Mouse (Mus musculus) hindbrain, postnatal 0 days (tissue): ENCODE data around the gene Gng7. TPM values are rescaled to one million over a fixed set of nuclear protein-coding genes. Genes with fewer than 3 reads are reported as not detected.

Experiments
- ATAC-seq: fragments of 200-750 bp; cut with Nextera tagmentation; 2 replicates; pipeline ENCODE4 v1.8.0; 2017; ENCODE audit warnings: mild to moderate bottlenecking, moderate TSS enrichment, moderate library complexity
- DNase-seq: peaks from one replicate; pipeline ENCODE4 v3.0.0-alpha.2; 2015; ENCODE audit warnings: low spot score
- H3K27ac ChIP-seq: fragments of 300-500 bp; sonication (generic); 2 replicates; pipeline ENCODE4 v1.5.1; 2014; ENCODE audit warnings: mild to moderate bottlenecking
- H3K27me3 ChIP-seq: fragments of 300-500 bp; sonication (generic); 2 replicates; pipeline ENCODE4 v1.6.1; 2014; ENCODE audit warnings: low read length, mixed read lengths; ENCODE audit not compliant: insufficient read depth
- H3K36me3 ChIP-seq: fragments of 300-500 bp; sonication (generic); 2 replicates; pipeline ENCODE4 v1.6.1; 2014; ENCODE audit warnings: low read length, mixed read lengths; ENCODE audit not compliant: insufficient read depth
- H3K4me1 ChIP-seq: fragments of 300-500 bp; sonication (generic); 2 replicates; pipeline ENCODE4 v1.6.1; 2014; ENCODE audit warnings: antibody characterized with exemption, low read length, mixed read lengths; ENCODE audit not compliant: insufficient read depth
- H3K4me2 ChIP-seq: fragments of 300-500 bp; sonication (generic); 2 replicates; pipeline ENCODE4 v1.6.1; 2014; ENCODE audit warnings: low read depth, mild to moderate bottlenecking, low read length, moderate library complexity, mixed read lengths
- H3K4me3 ChIP-seq: fragments of 300-500 bp; sonication (generic); 2 replicates; pipeline ENCODE4 v1.5.1; 2014; ENCODE audit warnings: low read length
- H3K9ac ChIP-seq: fragments of 300-500 bp; sonication (generic); replicated peaks from 2 replicates; pipeline ENCODE4 v1.6.1; 2014; ENCODE audit warnings: mild to moderate bottlenecking, low read length, moderate library complexity, mixed read lengths
- H3K9me3 ChIP-seq: fragments of 300-500 bp; sonication (generic); 2 replicates; pipeline ENCODE4 v1.6.1; 2016; ENCODE audit warnings: low read length, mixed read lengths
- CTCF ChIP-seq: IDR thresholded peaks from 2 replicates; pipeline ENCODE4 v1.5.1; 2016; ENCODE audit warnings: antibody characterized with exemption, control low read depth, low read depth
- WGBS: fragments of 180-500 bp; shearing (Covaris S2); extraction: QIAGEN DNeasy Blood & Tissue Kit; methylation state at CpG from one replicate; pipeline ENCODE4 v1.1.7; 2014; 5-methylcytosine and 5-hydroxymethylcytosine counted together
- polyA plus RNA-seq: library from polyadenylated mRNA; unstranded; fragments of >200 nt; fragmentation: Nextera tagmentation; extraction: Ambion mirVana; gene quantifications from 2 replicates; pipeline ENCODE4 v1.2.1, GENCODE M21; 2015
- total RNA-seq: library from RNA; depleted of rRNA; stranded (reverse); fragments of >200 nt; gene quantifications from 2 replicates; pipeline ENCODE4 v1.2.3, GENCODE M21; 2014

Gng7 gene
- total and polyA plus RNA-seq, 2 experiments from 2014 or later, result 22.1 to 27.2 TPM

- no peak overlapping the region for H3K27ac ChIP-seq
These were observed 26.9 kb upstream of the Gng7 start for GRCm38 (mm10) chr10:81041458-81042175.

GRCm38 (mm10) chr10:81036988-81037580 lies 22.3 kb upstream of the Gng7 start, which contains the start of gene Slc39a3:
TSS of gene Slc39a3 (minus strand) at chr10:81037426.
- H3K9ac ChIP-seq, result peak within 1 kb of the TSS; percentile 59
- ATAC-seq (peak; percentile 100), DNase-seq (peak; percentile 99)
- H3K4me1 ChIP-seq, result no peaks in the 10 kb centered on the region
- peak within 1 kb of the TSS; percentile 62 for H3K4me3 ChIP-seq
- WGBS, result under 1% methylated on average over 35 of the region's 35 CpGs
- no peaks in the 10 kb centered on the region for H3K27me3 ChIP-seq
- TF ChIP-seq CTCF, result no peak
- peak within 1 kb of the TSS; percentile 32; the same call in 1 of the 2 replicates for H3K27ac ChIP-seq
- no peaks in the 10 kb centered on the region; the same call in 1 of the 2 replicates for H3K36me3 ChIP-seq
- no peaks in the 10 kb centered on the region for H3K9me3 ChIP-seq
- H3K4me2 ChIP-seq, result peak within 1 kb of the TSS; percentile 54

More at GRCm38 (mm10) chr10:81041458-81042175, 26.9 kb upstream of the Gng7 start:
- 30% methylated on average over 13 of the region's 13 CpGs for WGBS
- peaks cover 28% of the 10 kb centered on the region for H3K36me3 ChIP-seq
- no peak overlapping the region for H3K4me2 ChIP-seq
- ATAC-seq (no peak), DNase-seq (peak; percentile 83)
- no peaks in the 10 kb centered on the region for H3K4me1 ChIP-seq
- H3K9me3 ChIP-seq, result no peaks in the 10 kb centered on the region
- H3K27me3 ChIP-seq, result no peaks in the 10 kb centered on the region
- peak; percentile 92 for TF ChIP-seq CTCF
- H3K9ac ChIP-seq, result no peak overlapping the region
- no peak overlapping the region for H3K4me3 ChIP-seq

GRCm38 (mm10) chr10:81036251-81036650 lies 21.5 kb upstream of the Gng7 start:
- H3K36me3 ChIP-seq, result peaks cover 5% of the 10 kb centered on the region
- no peak overlapping the region for H3K4me3 ChIP-seq
- H3K9me3 ChIP-seq, result no peaks in the 10 kb centered on the region
- ATAC-seq (no peak), DNase-seq (peak; percentile 56)
- TF ChIP-seq CTCF, result no peak; the same call in 1 of the 2 replicates
- 74% methylated on average over 6 of the region's 7 CpGs for WGBS
- no peak overlapping the region for H3K27ac ChIP-seq
- H3K4me1 ChIP-seq, result no peaks in the 10 kb centered on the region
- H3K9ac ChIP-seq, result no peak overlapping the region
- H3K27me3 ChIP-seq, result no peaks in the 10 kb centered on the region
- no peak overlapping the region; the same call in 1 of the 2 replicates for H3K4me2 ChIP-seq

- no peaks in the 10 kb centered on the region for H3K9me3 ChIP-seq
- H3K4me1 ChIP-seq, result no peaks in the 10 kb centered on the region
- ATAC-seq, result no peak
- no peak overlapping the region for H3K27ac ChIP-seq
- no peak for DNase-seq
- H3K36me3 ChIP-seq, result peaks cover 10% of the 10 kb centered on the region
- H3K4me3 ChIP-seq, result no peak overlapping the region
- 77% methylated on average over 10 of the region's 10 CpGs for WGBS
- H3K4me2 ChIP-seq, result no peak overlapping the region
- H3K9ac ChIP-seq, result no peak overlapping the region
- no peak for TF ChIP-seq CTCF
- H3K27me3 ChIP-seq, result no peaks in the 10 kb centered on the region
These were observed 18.8 kb upstream of the Gng7 start for GRCm38 (mm10) chr10:81033586-81033985.

- Histone ChIP-seq H3K9ac (no peak overlapping the region), H3K36me3 (peaks cover 10% of the 10 kb centered on the region), H3K27me3 (no peaks in the 10 kb centered on the region), H3K4me2 (no peak overlapping the region), H3K4me3 (no peak overlapping the region), H3K27ac (no peak overlapping the region), H3K4me1 (peaks cover 8% of the 10 kb centered on the region; the same call in 1 of the 2 replicates), H3K9me3 (no peaks in the 10 kb centered on the region)
- ATAC-seq (no peak), DNase-seq (no peak)
- no peak for TF ChIP-seq CTCF
- 43% methylated on average over 10 of the region's 10 CpGs for WGBS
These were observed 14.3 kb upstream of the Gng7 start for GRCm38 (mm10) chr10:81029031-81029430.

GRCm38 (mm10) chr10:81028219-81028618 lies 13.5 kb upstream of the Gng7 start:
- ATAC-seq (no peak), DNase-seq (no peak)
- H3K9me3 ChIP-seq, result no peaks in the 10 kb centered on the region
- H3K27me3 ChIP-seq, result no peaks in the 10 kb centered on the region
- peaks cover 10% of the 10 kb centered on the region for H3K36me3 ChIP-seq
- H3K4me3 ChIP-seq, result no peak overlapping the region
- peaks cover 8% of the 10 kb centered on the region; the same call in 1 of the 2 replicates for H3K4me1 ChIP-seq
- no peak overlapping the region for H3K27ac ChIP-seq
- H3K9ac ChIP-seq, result no peak overlapping the region
- no peak overlapping the region for H3K4me2 ChIP-seq
- TF ChIP-seq CTCF, result no peak

- ATAC-seq (no peak), DNase-seq (no peak)
- 74% methylated on average over 4 of the region's 4 CpGs for WGBS
- Histone ChIP-seq H3K27me3 (no peaks in the 10 kb centered on the region), H3K36me3 (peaks cover 10% of the 10 kb centered on the region; the same call in 1 of the 2 replicates), H3K4me1 (peaks cover 8% of the 10 kb centered on the region; the same call in 1 of the 2 replicates), H3K4me2 (no peak overlapping the region), H3K9ac (no peak overlapping the region), H3K4me3 (no peak overlapping the region), H3K27ac (no peak overlapping the region), H3K9me3 (no peaks in the 10 kb centered on the region)
- TF ChIP-seq CTCF, result no peak
These were observed 12.6 kb upstream of the Gng7 start for GRCm38 (mm10) chr10:81027331-81027730.
